Mouse (Mus musculus): Measurements from ENCODE around the gene Fhad1.

DNA sequence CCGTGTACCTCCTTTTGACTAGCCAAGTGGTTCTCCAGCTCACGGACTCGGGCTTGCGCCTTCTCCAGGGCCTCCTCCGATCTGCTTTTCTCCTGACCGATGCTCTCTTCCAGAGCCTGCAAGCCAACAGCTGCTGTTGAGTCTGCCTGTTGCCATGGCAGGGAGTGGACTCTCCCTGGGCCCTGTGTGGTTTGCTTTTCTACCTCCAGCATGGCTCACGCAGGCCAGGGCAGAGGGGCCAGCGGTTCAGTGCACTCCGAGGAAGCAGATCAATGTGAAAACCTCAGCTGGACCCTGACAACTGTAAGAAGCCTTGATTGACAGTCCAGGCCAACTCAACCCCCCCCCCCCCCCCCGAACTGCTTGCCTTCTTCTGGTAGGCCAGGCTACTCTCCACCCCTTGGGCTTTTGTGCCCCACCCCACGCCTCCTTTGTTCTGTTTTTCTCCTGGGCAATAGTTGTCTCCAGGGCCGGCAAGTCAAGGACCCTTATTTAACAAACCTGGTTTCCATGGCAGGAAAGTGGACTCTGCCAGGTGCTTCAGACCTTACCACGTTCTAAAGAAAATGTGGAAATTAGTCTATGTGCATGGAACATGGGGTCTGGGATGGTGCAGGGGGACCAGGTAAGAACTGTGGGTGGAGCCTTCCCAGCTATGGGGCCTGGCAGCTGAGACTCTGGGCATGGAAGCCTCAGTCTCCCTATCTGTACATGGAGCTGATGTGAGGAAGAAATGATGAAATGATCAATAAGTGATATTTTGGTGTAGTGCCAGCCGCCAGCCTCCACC is 81.9 kb downstream of the Fhad1 start:
- TF ChIP-seq CTCF (IDR thresholded peaks at IDR 0.05; ENCODE audit: low read depth) (no peak), EP300 (optimal IDR thresholded peaks at IDR 0.05) (no peak)

All from stomach, postnatal 0 days (tissue).